Mouse (Mus musculus): Measurements from ENCODE around the gene Slc8a1. TPM values are rescaled to one million over a fixed set of nuclear protein-coding genes. Genes with fewer than 3 reads are reported as not detected.
A peak's percentile ranks its signal among the peaks of the same experiment; 100 is the strongest.

The Slc8a1 gene
- total RNA-seq, 2 experiments from 2014 or later: 14.8 to 17.3 TPM

DNA sequence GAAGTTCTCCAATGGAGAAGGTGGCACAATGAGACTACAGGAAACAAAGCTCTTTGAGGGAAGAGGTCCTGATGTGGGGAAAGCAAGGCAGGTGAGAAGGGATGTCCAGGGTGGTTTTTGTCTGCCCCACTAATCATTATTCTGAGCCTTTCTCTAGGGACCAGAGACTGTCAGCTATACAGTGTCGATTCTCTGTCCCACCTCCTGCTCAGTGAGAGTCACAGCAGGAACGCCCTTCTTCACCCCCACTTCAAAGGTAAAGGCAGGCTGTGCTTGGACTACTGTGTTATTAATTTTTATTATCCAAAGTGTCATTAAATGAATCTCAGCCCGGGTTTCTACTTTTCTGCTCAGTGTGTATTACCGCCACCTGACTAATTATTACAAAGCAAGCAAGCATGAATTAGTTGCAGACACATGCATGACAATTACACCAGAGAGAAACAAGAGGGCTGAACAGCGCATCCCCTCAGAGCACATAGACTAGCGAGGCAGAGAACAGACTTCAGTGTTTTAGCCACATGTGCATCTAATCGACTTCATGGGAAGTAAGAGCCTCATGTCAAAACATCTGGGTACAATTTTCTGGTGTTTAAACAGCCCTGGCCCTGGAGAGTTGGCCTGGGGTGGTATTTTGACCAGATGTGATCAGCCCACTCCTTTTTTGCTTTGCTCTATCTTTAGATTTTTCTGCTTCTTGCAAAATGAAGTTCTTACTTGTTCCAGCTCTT, 402.0 kb downstream of the Slc8a1 start:
- peak; percentile 20 for DNase-seq

DNA sequence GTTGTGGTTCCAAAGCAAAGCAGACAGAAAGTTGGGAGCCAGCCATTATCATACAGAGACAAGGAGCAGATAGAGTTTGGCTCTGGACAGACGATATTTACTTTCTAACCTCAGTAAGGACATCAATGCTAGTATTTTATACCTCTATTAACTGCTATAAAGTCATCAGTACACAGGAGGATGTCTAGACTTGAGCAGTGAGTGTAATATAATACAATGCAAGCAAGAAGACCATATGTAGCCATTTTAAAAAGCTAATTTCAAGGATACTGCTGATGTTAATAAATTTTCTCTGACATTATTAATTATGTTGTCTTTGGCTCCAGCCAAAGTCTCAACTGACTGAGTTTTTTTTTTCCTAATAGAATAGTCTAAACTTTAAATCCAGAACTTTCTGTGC, 402.7 kb downstream of the Slc8a1 start:
- DNase-seq: no peak

All from gastrocnemius, postnatal 25 days (tissue).